Mouse (Mus musculus): Measurements from ENCODE around the gene Col9a2. TPM values are rescaled to one million over a fixed set of nuclear protein-coding genes. Genes with fewer than 3 reads are reported as not detected.
A peak's percentile ranks its signal among the peaks of the same experiment; 100 is the strongest.

Gene Col9a2
- 1 to 10 TPM; 6.2 to 9.6 (median 6.4) TPM for total RNA-seq (2022)

- DNase-seq (ENCODE audit: low spot score in 2 of 2) = no peak
Observed at GRCm38 (mm10) chr4:121039331-121040115, at the start of gene Col9a2. Col9a2 (plus strand) TSS chr4:121039385.

- no peak for DNase-seq (ENCODE audit: low spot score in 2 of 2)
Observed at GRCm38 (mm10) chr4:120992284-120992683, 46.9 kb upstream of the Col9a2 start.

DNA sequence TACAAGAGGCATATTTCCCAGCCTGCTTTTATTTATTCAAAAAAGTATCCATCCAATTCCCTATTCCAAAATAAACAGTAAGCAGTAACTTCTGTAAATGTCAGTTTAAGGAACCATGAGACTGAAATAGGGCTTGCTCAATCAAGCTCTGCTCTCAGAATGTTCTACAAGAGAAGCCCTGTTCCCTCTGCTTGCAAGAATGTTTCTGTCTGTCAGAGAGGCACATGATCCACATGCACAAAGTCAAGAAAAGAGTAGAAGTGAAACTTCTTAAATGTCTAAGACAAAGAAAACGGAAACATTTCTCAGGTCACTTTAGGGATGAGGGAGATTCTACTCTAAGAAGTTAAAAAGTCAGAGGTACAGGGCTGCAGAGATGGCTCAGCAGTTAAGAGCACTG is 46.2 kb upstream of the Col9a2 start:
- no peak for DNase-seq (ENCODE audit: low spot score in 2 of 2)

GRCm38 (mm10) chr4:120995911-120996310 is 43.3 kb upstream of the Col9a2 start:
- DNase-seq (ENCODE audit: low spot score in 2 of 2) = no peak

DNA sequence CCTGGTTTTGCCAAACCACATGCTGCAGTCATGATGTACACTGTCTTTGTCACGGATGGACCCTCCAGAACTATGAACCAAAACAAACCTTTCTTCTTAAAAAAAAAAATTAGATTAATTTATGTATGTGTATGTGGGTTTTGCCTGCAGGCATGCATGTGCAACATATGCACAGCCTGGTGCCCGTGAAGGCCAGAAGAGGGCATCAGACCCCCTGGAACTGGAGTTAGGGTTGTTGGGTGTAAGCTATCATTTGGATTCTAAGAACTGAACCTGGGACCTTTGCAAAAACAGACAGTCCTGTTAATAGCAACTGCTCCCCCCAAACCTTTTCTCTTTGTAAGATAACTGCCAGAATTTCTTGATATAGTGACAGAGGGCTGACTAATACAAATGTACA is 38.1 kb upstream of the Col9a2 start:
- DNase-seq (ENCODE audit: low spot score in 2 of 2) = no peak

- no peak for DNase-seq (ENCODE audit: low spot score in 2 of 2)
Observed at GRCm38 (mm10) chr4:121001659-121002058, 37.5 kb upstream of the Col9a2 start.

GRCm38 (mm10) chr4:121002400-121003171 is 36.6 kb upstream of the Col9a2 start:
- no peak for DNase-seq (ENCODE audit: low spot score in 2 of 2)

DNA sequence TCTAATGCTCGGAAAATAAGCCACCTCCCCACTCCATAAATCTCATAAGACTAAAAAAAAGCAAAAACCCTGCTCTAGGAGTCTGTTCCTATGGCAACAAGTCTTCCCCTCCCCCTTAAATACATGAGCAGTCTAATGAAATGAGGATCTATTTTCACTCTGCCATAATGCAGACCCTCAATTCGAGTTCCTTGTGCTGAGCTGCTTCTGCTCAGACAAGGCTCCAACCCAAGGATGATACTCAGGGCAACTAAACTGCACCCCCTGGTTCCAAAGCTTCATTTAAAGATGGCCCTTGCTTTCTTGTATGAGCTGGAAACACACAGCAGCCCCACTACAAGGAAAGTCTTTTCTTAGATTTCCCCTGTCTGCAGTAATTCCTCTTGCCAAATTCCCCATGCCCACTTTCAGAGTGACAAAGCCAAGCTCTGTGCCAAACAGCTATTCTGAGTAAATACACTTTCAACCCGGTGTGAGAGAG is 35.5 kb upstream of the Col9a2 start:
- no peak for DNase-seq (ENCODE audit: low spot score in 2 of 2)

DNA sequence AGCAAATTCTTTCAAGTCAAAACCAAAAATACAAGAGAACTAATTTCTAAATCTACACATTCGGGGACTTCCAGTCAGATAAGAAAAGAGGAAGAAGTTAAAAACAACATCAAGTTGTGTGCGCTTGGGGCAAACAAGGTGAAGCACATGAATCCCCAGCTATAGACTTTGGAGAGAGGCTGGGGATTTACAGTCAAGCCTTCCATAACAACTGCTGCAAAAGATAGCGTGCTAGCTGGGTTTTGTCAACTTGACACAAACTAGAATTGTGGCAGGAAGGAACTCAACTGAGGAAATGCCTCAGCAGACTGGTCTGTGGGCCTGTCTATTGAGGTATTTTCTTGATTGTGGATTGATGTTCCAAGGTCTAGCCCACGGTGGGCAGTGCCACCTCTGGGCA is 34.5 kb upstream of the Col9a2 start:
- DNase-seq (ENCODE audit: low spot score in 2 of 2) = no peak

GRCm38 (mm10) chr4:121007006-121007405 is 32.2 kb upstream of the Col9a2 start:
- DNase-seq (ENCODE audit: low spot score in 2 of 2) = no peak

GRCm38 (mm10) chr4:121008071-121008745 is 31.0 kb upstream of the Col9a2 start:
- DNase-seq (ENCODE audit: low spot score in 2 of 2) = no peak

DNA sequence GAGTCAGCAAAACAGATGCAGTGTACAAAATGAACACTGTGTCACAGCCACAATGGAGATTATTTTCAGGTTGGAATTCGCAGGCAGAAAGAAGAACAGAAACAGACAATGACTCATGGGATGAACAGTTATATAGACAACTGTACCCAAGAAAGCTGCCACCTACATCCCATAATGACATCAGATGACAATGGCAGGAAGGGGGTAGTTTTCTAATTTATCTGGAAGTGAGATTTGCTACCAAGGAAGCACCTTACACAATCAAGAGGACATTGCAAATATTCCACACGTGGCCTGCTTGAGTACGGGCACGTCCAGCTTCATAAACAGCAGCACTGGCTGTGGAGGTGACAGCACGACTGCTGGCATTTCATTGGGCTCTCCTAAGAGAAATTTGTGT is 30.0 kb upstream of the Col9a2 start:
- peak in 1 of 2 experiments; percentile 17 for DNase-seq (ENCODE audit: low spot score in 2 of 2)

GRCm38 (mm10) chr4:121010770-121011549 is 28.2 kb upstream of the Col9a2 start:
- no peak for DNase-seq (ENCODE audit: low spot score in 2 of 2)

DNA sequence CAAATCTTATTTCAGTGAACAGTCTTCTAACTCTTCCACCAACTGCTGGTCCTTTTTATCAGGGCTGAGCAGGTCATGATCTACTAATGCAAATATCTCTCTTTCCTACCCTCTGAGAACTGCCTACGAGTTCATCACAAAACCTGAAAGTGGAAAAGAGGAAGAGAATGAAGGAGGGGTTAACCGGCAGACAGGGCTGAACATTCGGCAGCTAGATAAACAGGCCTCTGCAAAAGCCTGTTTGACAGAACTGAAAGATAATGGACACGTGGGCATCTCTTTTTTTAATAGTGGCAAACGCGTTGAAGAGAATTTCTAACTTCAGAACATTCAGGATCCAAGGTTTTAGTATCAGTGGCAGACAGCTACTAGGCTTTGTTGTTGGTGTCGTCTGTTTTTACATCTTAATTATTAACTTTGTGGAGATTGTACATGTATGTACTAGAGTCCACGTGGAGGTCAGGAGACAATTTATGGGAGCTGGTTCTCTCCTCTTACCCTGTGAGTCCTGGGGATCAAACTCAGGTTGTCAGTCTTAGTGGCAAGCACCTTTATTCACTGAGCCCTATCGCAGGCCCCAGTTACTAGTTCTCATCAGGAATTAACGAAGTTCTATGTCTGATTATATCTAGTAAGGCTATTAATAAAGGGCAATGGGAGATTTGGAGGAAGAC is 24.5 kb upstream of the Col9a2 start:
- no peak for DNase-seq (ENCODE audit: low spot score in 2 of 2)

GRCm38 (mm10) chr4:121015268-121015659 is 23.9 kb upstream of the Col9a2 start:
- no peak for DNase-seq (ENCODE audit: low spot score in 2 of 2)

GRCm38 (mm10) chr4:121016021-121016898 is 22.9 kb upstream of the Col9a2 start:
- peak; percentile 31 to 49 for DNase-seq (ENCODE audit: low spot score in 2 of 2)

GRCm38 (mm10) chr4:121016928-121017657 is 22.1 kb upstream of the Col9a2 start, which contains the start of gene Smap2:
Smap2 (minus strand) TSS chr4:121017247.
- DNase-seq (ENCODE audit: low spot score in 2 of 2) = peak; percentile 94 to 98

GRCm38 (mm10) chr4:121018250-121018649 is 20.9 kb upstream of the Col9a2 start:
- DNase-seq (ENCODE audit: low spot score in 2 of 2) = no peak

Measured in left cerebral cortex, adult 8-10 months (tissue).